Mouse (Mus musculus) CH12.LX (cell line): ENCODE results near the gene Olfr675. TPM values are rescaled to one million over a fixed set of nuclear protein-coding genes. Genes with fewer than 3 reads are reported as not detected.
A peak's percentile ranks its signal among the peaks of the same experiment; 100 is the strongest.

ENCODE experiments used
- DNase-seq: peaks from one replicate; pipeline ENCODE4 v3.0.0-alpha.2; 2013; ENCODE audit errors: extremely low read depth
- H3K27ac ChIP-seq: 2 replicates; pipeline ENCODE4 v1.5.1; 2012; ENCODE audit warnings: low read depth, mild to moderate bottlenecking, control low read depth, moderate library complexity; ENCODE audit not compliant: insufficient read depth
- H3K27me3 ChIP-seq: replicated peaks from 2 replicates; pipeline ENCODE3; 2012; ENCODE audit warnings: inconsistent platforms
- H3K36me3 ChIP-seq, 2 experiments: replicated peaks in 1 of 2; 2 replicates each; pipeline versions ENCODE3 to v1.6.1; 2012; ENCODE audit warnings: inconsistent platforms in 1 of 2, low read length in 1 of 2, mild to moderate bottlenecking in 1 of 2, mixed read lengths in 1 of 2, moderate library complexity in 1 of 2; ENCODE audit not compliant: control insufficient read depth in 1 of 2, insufficient read depth in 1 of 2
- H3K4me1 ChIP-seq, 2 experiments: 2 replicates each; pipeline ENCODE4 v1.6.1; 2012; ENCODE audit warnings: inconsistent platforms in 1 of 2, moderate library complexity in 1 of 2; ENCODE audit not compliant: insufficient read depth in 2 of 2, control insufficient read depth in 1 of 2
- H3K4me2 ChIP-seq: 2 replicates; pipeline ENCODE4 v1.6.1; 2012; ENCODE audit warnings: low read depth, mild to moderate bottlenecking, control low read depth; ENCODE audit not compliant: poor library complexity, insufficient read depth, severe bottlenecking
- H3K4me3 ChIP-seq, 3 experiments: fragments of 150-350 bp in 1 of 3; sonication (generic) in 1 of 3; replicated peaks in 1 of 3; 2 replicates each; pipeline versions ENCODE3 to v1.5.1; 2011 to 2012; ENCODE audit warnings: low read depth in 2 of 3, low read length in 2 of 3, mild to moderate bottlenecking in 2 of 3, moderate library complexity in 2 of 3, control low read depth in 1 of 3, improper control_type of control experiment in 1 of 3, inconsistent platforms in 1 of 3, mixed read lengths in 1 of 3; ENCODE audit not compliant: poor library complexity in 1 of 3
- H3K79me2 ChIP-seq: replicated peaks from 2 replicates; pipeline ENCODE4 v1.6.1; 2012; ENCODE audit warnings: mild to moderate bottlenecking, moderate library complexity; ENCODE audit not compliant: control insufficient read depth, poor library complexity, insufficient read depth, severe bottlenecking; ENCODE audit errors: extremely low read depth
- H3K9ac ChIP-seq: 2 replicates; pipeline ENCODE4 v1.6.1; 2012; ENCODE audit warnings: low read depth, mild to moderate bottlenecking, control low read depth, moderate library complexity; ENCODE audit not compliant: insufficient read depth
- H3K9me3 ChIP-seq: replicated peaks from 2 replicates; pipeline ENCODE3; 2012; ENCODE audit warnings: low read length, inconsistent platforms, mixed read lengths
- BHLHE40 ChIP-seq: IDR thresholded peaks from 2 replicates; pipeline ENCODE4 v1.6.1; 2011; ENCODE audit warnings: mild to moderate bottlenecking, low read depth, low read length, improper control_type of control experiment
- CHD2 ChIP-seq: IDR thresholded peaks from 2 replicates; pipeline ENCODE4 v1.6.1; 2011; ENCODE audit warnings: low read length, improper control_type of control experiment
- CTCF ChIP-seq, 2 experiments: IDR thresholded peaks in 1 of 2; conservative IDR thresholded peaks in 1 of 2; 2 replicates each; pipeline ENCODE4 v1.5.1; 2011 to 2012; ENCODE audit warnings: low read depth in 2 of 2, low read length in 2 of 2, improper control_type of control experiment in 1 of 2, inconsistent platforms in 1 of 2, mild to moderate bottlenecking in 1 of 2, moderate library complexity in 1 of 2
- EP300 ChIP-seq: IDR thresholded peaks from 2 replicates; pipeline ENCODE4 v1.6.1; 2011; ENCODE audit warnings: low read length, improper control_type of control experiment
- ETS1 ChIP-seq: conservative IDR thresholded peaks from 2 replicates; pipeline ENCODE4 v1.6.1; 2012; ENCODE audit warnings: low read depth, mild to moderate bottlenecking, inconsistent platforms, low read length, improper control_type of control experiment, moderate library complexity
- JUND ChIP-seq: conservative IDR thresholded peaks from 2 replicates; pipeline ENCODE4 v1.6.1; 2011; ENCODE audit warnings: low read depth, low read length, improper control_type of control experiment
- KAT2A ChIP-seq: IDR thresholded peaks from 2 replicates; pipeline ENCODE4 v1.6.1; 2012; ENCODE audit warnings: low read length, improper control_type of control experiment, inconsistent platforms; ENCODE audit not compliant: insufficient replicate concordance
- MAFK ChIP-seq: IDR thresholded peaks from 2 replicates; pipeline ENCODE4 v1.6.1; 2011; ENCODE audit warnings: low read length, improper control_type of control experiment; ENCODE audit not compliant: insufficient replicate concordance
- MAX ChIP-seq: IDR thresholded peaks from 2 replicates; pipeline ENCODE4 v1.6.1; 2011; ENCODE audit warnings: low read length, improper control_type of control experiment
- MAZ ChIP-seq: IDR thresholded peaks from 2 replicates; pipeline ENCODE4 v1.6.1; 2012; ENCODE audit warnings: low read depth, mild to moderate bottlenecking, inconsistent platforms, low read length, improper control_type of control experiment, moderate library complexity
- MYC ChIP-seq: IDR thresholded peaks from 2 replicates; pipeline ENCODE4 v1.6.1; 2011; ENCODE audit warnings: low read depth, mild to moderate bottlenecking, improper control_type of control experiment, low read length
- PAX5 ChIP-seq: IDR thresholded peaks from 2 replicates; pipeline ENCODE4 v1.6.1; 2012; ENCODE audit warnings: low read length, inconsistent platforms, mixed read lengths
- POLR2AphosphoS2 ChIP-seq: IDR thresholded peaks from 2 replicates; pipeline ENCODE4 v1.6.1; 2011; ENCODE audit warnings: low read depth, low read length, improper control_type of control experiment
- RAD21 ChIP-seq: IDR thresholded peaks from 2 replicates; pipeline ENCODE4 v1.6.1; 2011; ENCODE audit warnings: low read depth, mild to moderate bottlenecking, low read length, improper control_type of control experiment, moderate library complexity
- RCOR1 ChIP-seq: conservative IDR thresholded peaks from 2 replicates; pipeline ENCODE4 v1.6.1; 2012; ENCODE audit warnings: low read depth, mild to moderate bottlenecking, inconsistent platforms, low read length, improper control_type of control experiment
- SMC3 ChIP-seq: IDR thresholded peaks from 2 replicates; pipeline ENCODE4 v1.6.1; 2011; ENCODE audit warnings: low read depth, low read length, improper control_type of control experiment
- USF1 ChIP-seq: IDR thresholded peaks from 2 replicates; pipeline ENCODE4 v1.6.1; 2014; ENCODE audit warnings: low read depth, mild to moderate bottlenecking, inconsistent platforms, low read length, improper control_type of control experiment
- USF2 ChIP-seq: conservative IDR thresholded peaks from 2 replicates; pipeline ENCODE4 v1.6.1; 2011; ENCODE audit warnings: low read depth, low read length, improper control_type of control experiment
- ZKSCAN1 ChIP-seq: IDR thresholded peaks from 2 replicates; pipeline ENCODE4 v1.6.1; 2012; ENCODE audit warnings: low read depth, inconsistent platforms, low read length, improper control_type of control experiment, borderline replicate concordance
- ZMIZ1 ChIP-seq: IDR thresholded peaks from 2 replicates; pipeline ENCODE4 v1.6.1; 2012; ENCODE audit warnings: low read depth, mild to moderate bottlenecking, inconsistent platforms, low read length, improper control_type of control experiment
- ZNF384 ChIP-seq: IDR thresholded peaks from 2 replicates; pipeline ENCODE4 v1.6.1; 2012; ENCODE audit warnings: low read depth, low read length, improper control_type of control experiment, inconsistent platforms
- dilution Hi-C: fragments of 300-500 bp; cut with MboI; formaldehyde crosslinking; loops from 2 replicates; pipeline ENCODE4 v1.14.3; 2020; ENCODE audit warnings: low sequenced_read_pairs; ENCODE audit not compliant: extremely low pct_unique_long_range_greater_than_20kb, extremely low pct_ligation_motif_present
- in situ Hi-C: fragments of 300-500 bp; cut with MboI; formaldehyde crosslinking; loops from 3 replicates; pipeline ENCODE4 v1.14.3; 2019; ENCODE audit warnings: low sequenced_read_pairs, low pct_ligation_motif_present, low pct_unique_long_range_greater_than_20kb, mixed read lengths
- polyA plus RNA-seq: library from polyadenylated mRNA; unstranded; fragments of >175 nt; gene quantifications from 2 replicates; pipeline ENCODE4 v1.2.1, GENCODE M21; 2012; ENCODE audit warnings: low read depth; ENCODE audit not compliant: insufficient read length
- total RNA-seq, 2 experiments: library from RNA; depleted of rRNA; stranded (reverse); fragments of 300-350 nt in 1 of 2; fragments of >200 nt in 1 of 2; gene quantifications; 2 replicates each; pipeline ENCODE4 v1.2.3; 2012 to 2014

Olfr675 gene
- total and polyA plus RNA-seq, 3 experiments: not detected

GRCm38 (mm10) chr7:105022530-105022929, 5.7 kb downstream of the Olfr675 start:
- dilution Hi-C loops: no loop called here

GRCm38 (mm10) chr7:105001929-105002328, 26.3 kb downstream of the Olfr675 start, which contains the start of gene Olfr672:
Gene Olfr672 (minus strand): TSS chr7:105002029.
- H3K4me1 ChIP-seq: no peaks in the 10 kb centered on the region
- H3K36me3 ChIP-seq: no peaks in the 10 kb centered on the region
- no peak within 1 kb of the TSS for H3K4me2 ChIP-seq
- in situ Hi-C loops (no loop called here), dilution Hi-C loops (no loop called here)
- H3K9ac ChIP-seq: no peak within 1 kb of the TSS
- no peaks in the 10 kb centered on the region for H3K9me3 ChIP-seq
- H3K79me2 ChIP-seq: no peaks in the 10 kb centered on the region
- no peaks in the 10 kb centered on the region for H3K27me3 ChIP-seq
- no peak within 1 kb of the TSS for H3K27ac ChIP-seq
- no peak within 1 kb of the TSS for H3K4me3 ChIP-seq
- DNase-seq: no peak
- no peak for TF ChIP-seq CTCF (conservative IDR thresholded peaks at IDR 0.05 in 1 of 2, IDR thresholded peaks at IDR 0.05 in 1 of 2; ENCODE audit: low read depth in 2 of 2, low read length in 2 of 2)
- no peak for TF ChIP-seq POLR2AphosphoS2
- no peak for TF ChIP-seq MAX
- TF ChIP-seq JUND: no peak
- no peak for TF ChIP-seq USF2
- no peak for TF ChIP-seq ZNF384
- no peak for TF ChIP-seq EP300
- TF ChIP-seq ZMIZ1: no peak
- no peak for TF ChIP-seq RCOR1
- TF ChIP-seq ETS1: no peak
- TF ChIP-seq ZKSCAN1: no peak

More at GRCm38 (mm10) chr7:105022530-105022929, 5.7 kb downstream of the Olfr675 start:
- Histone ChIP-seq H3K27ac (no peak overlapping the region), H3K4me3 (no peak overlapping the region), H3K9me3 (no peaks in the 10 kb centered on the region), H3K9ac (no peak overlapping the region), H3K36me3 (no peaks in the 10 kb centered on the region)
- in situ Hi-C loops: no loop called here
- peak; percentile 52 for DNase-seq
- no peak for TF ChIP-seq MAX
- peak; percentile 30; the same call in 1 of the 2 replicates for TF ChIP-seq SMC3
- no peak for TF ChIP-seq MYC
- no peak for TF ChIP-seq CHD2
- TF ChIP-seq USF2: no peak
- TF ChIP-seq MAFK: no peak
- TF ChIP-seq RAD21: peak; percentile 59
- no peak for TF ChIP-seq PAX5
- TF ChIP-seq USF1: no peak
- TF ChIP-seq BHLHE40: no peak
- TF ChIP-seq MAZ: no peak
- no peak for TF ChIP-seq ZMIZ1
- no peak for TF ChIP-seq JUND
- TF ChIP-seq CTCF (conservative IDR thresholded peaks at IDR 0.05 in 1 of 2, IDR thresholded peaks at IDR 0.05 in 1 of 2; ENCODE audit: low read depth in 2 of 2, low read length in 2 of 2): peak; percentile 17 to 55; a peak in 2 of 4 replicates
- no peak for TF ChIP-seq RCOR1
- no peak for TF ChIP-seq KAT2A
- TF ChIP-seq, all 38 proteins: peak for 3
- Histone ChIP-seq H3K4me1 (no peaks in the 10 kb centered on the region), H3K4me2 (no peak overlapping the region), H3K79me2 (no peaks in the 10 kb centered on the region), H3K27me3 (no peaks in the 10 kb centered on the region)
